Mouse (Mus musculus) megakaryocyte progenitor cell, adult 5-6 weeks (primary cell): Measurements from ENCODE around the gene Brd3os. TPM values are rescaled to one million over a fixed set of nuclear protein-coding genes. Genes with fewer than 3 reads are reported as not detected.

ENCODE experiments used
- total RNA-seq, 2 experiments: library from RNA; stranded (forward) in 1 of 2; stranded (reverse) in 1 of 2; fragments of 157-497, 149-512 nt in 1 of 2; fragments of 200-1000 nt in 1 of 2; gene quantifications; 2 replicates each; pipeline versions ENCODE4 v1.2.3 to v1.2.4; 2015 to 2017

Brd3os gene
- total RNA-seq, 2 experiments from 2014 or later: 0.12 TPM; not detected in 1

Other genes with a start within 250 kb of the Brd3os start
- not detected in 2 replicates for gene Sardh, start 194.0 kb upstream of the Brd3os start, total RNA-seq (2015)
- gene Sardh, start 194.0 kb upstream of the Brd3os start, total RNA-seq (2017): not detected in 2 replicates
- 4.8 and 7.5 TPM in 2 replicates for gene Vav2, start 15.3 kb upstream of the Brd3os start, total RNA-seq (2015)
- 5.7 and 9.2 TPM in 2 replicates for gene Vav2, start 15.3 kb upstream of the Brd3os start, total RNA-seq (2017)
- 52.4 and 54.7 TPM in 2 replicates for gene Brd3, start 65.3 kb downstream of the Brd3os start, total RNA-seq (2015)
- gene Brd3, start 65.3 kb downstream of the Brd3os start, total RNA-seq (2017): 26.7 and 29.4 TPM in 2 replicates
- gene Wdr5, start 72.8 kb downstream of the Brd3os start, total RNA-seq (2015): 36.7 and 37.2 TPM in 2 replicates
- gene Wdr5, start 72.8 kb downstream of the Brd3os start, total RNA-seq (2017): 85.6 and 87.3 TPM in 2 replicates
- 1.1 and 1.2 TPM in 2 replicates for gene Rxra, start 234.1 kb downstream of the Brd3os start, total RNA-seq (2015)
- gene Rxra, start 234.1 kb downstream of the Brd3os start, total RNA-seq (2017): 1.9 and 2.5 TPM in 2 replicates